ENCODE assay signal across 8 mouse cellular contexts in the genomic region with DNA sequence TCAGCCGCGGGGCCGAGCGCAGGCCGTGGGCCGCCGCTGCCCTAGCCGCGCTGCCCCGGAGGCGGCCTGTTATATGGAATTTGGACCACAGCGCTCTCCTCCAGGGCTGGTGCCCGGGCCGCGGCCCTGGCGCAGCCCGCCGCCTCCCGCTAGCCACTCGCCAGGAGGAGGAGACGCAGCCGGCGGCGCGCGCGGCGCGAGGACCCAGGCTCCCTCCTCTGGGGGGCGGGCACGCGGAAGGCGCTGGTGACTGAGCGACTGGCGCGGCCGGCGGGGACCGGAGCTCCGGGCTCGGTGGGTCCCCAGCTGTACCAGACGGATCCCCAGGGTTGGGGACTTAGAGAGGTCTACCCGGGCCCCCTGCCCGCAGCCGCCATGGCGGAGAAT. TPM values are rescaled to one million over a fixed set of nuclear protein-coding genes. Genes with fewer than 3 reads are reported as not detected.
DNase-seq lines count a peak whose midpoint lies in the region; ATAC-seq and TF ChIP-seq lines count a peak whose summit lies in the region.

No protein-coding gene starts in this region.

- under 1% methylated on average over 46 of the region's 46 CpGs for WGBS in kidney, adult 2 months
- 0% methylated on average over 43 of the region's 46 CpGs for WGBS in liver, embryonic 12.5 days (ENCODE audit: insufficient replicate concordance)
- WGBS in olfactory bulb, adult 2 months: under 1% methylated on average over 41 of the region's 46 CpGs

- H3K36me3 ChIP-seq in kidney, adult 2 months (ENCODE audit: control insufficient read depth, insufficient read depth, low read length): no peaks in the 10 kb centered on the region; the same call in 1 of the 2 replicates
- H3K36me3 ChIP-seq in liver, embryonic 12.5 days: peaks cover 20% of the 10 kb centered on the region

- peak overlapping the region; percentile 95 for H3K27ac ChIP-seq in kidney, adult 2 months (ENCODE audit: insufficient read depth, low read depth, low read length)
- H3K27ac ChIP-seq in liver, embryonic 12.5 days: peak overlapping the region; percentile 99
- peak overlapping the region; percentile 98 for H3K27ac ChIP-seq in olfactory bulb, adult 2 months (ENCODE audit: insufficient read depth, low read depth, low read length)

- TF ChIP-seq CTCF in kidney, adult 2 months (conservative IDR thresholded peaks at IDR 0.05; ENCODE audit: insufficient read depth, insufficient read length, low read depth, low read length): no peak
- no peak for TF ChIP-seq CTCF in olfactory bulb, adult 2 months (IDR thresholded peaks at IDR 0.05; ENCODE audit: insufficient read depth, low read depth, low read length)

- no peak for ATAC-seq in monocyte, adult 5-6 weeks (replicated peaks; ENCODE audit: insufficient number of reproducible peaks, low FRiP score, low TSS enrichment, poor library complexity, severe bottlenecking)
- ATAC-seq in liver, embryonic 12.5 days: no peak

- peak; percentile 31 to 52 for DNase-seq in monocyte, adult 2 months (ENCODE audit: low read depth in 1 of 2, low spot score in 2 of 2)
- DNase-seq in cerebellum, postnatal 14 days: peak; percentile 71 to 76
- DNase-seq in heart, adult 18-20 months: peak; percentile 86 to 89
- DNase-seq in kidney, adult 2 months: peak; percentile 85
- DNase-seq in thymus, postnatal 0 days (ENCODE audit: low spot score): peak; percentile 78

- H3K9me3 ChIP-seq in liver, embryonic 12.5 days (replicated peaks): no peaks in the 10 kb centered on the region

- peak overlapping the region; percentile 79 for H3K4me3 ChIP-seq in kidney, adult 2 months (ENCODE audit: insufficient read depth, low read depth, low read length)
- H3K4me3 ChIP-seq in liver, embryonic 12.5 days: peak overlapping the region; percentile 87
- peak overlapping the region; percentile 90 for H3K4me3 ChIP-seq in olfactory bulb, adult 2 months (ENCODE audit: insufficient read depth, low read depth, low read length)

- H3K4me2 ChIP-seq in liver, embryonic 12.5 days: peak overlapping the region; percentile 99

- peaks cover 28% of the 10 kb centered on the region for H3K4me1 ChIP-seq in kidney, adult 2 months (ENCODE audit: control insufficient read depth, insufficient read depth, low read length)
- H3K4me1 ChIP-seq in liver, embryonic 12.5 days: peaks cover 57% of the 10 kb centered on the region
- peaks cover 23% of the 10 kb centered on the region for H3K4me1 ChIP-seq in olfactory bulb, adult 2 months (ENCODE audit: control insufficient read depth, insufficient read depth, low read length)

- H3K9ac ChIP-seq in liver, embryonic 12.5 days: peak overlapping the region; percentile 96

- no peak for TF ChIP-seq POLR2A in kidney, adult 2 months (IDR thresholded peaks at IDR 0.05; ENCODE audit: low read depth, low read length)
- TF ChIP-seq POLR2A in olfactory bulb, adult 2 months (IDR thresholded peaks at IDR 0.05; ENCODE audit: insufficient read depth, low read depth, low read length): 0 out of 2 replicates have a peak, but pooled peaks have one; percentile 26

- H3K27me3 ChIP-seq in kidney, adult 2 months (replicated peaks; ENCODE audit: control insufficient read depth, insufficient read depth, low read length): no peaks in the 10 kb centered on the region
- H3K27me3 ChIP-seq in liver, embryonic 12.5 days (replicated peaks): no peaks in the 10 kb centered on the region

RNA-seq across cellular contexts. Expression of a gene that starts 0.6 kb away (rescaled TPM):
- total RNA-seq in monocyte, adult 5-6 weeks (2017): 35.4 to 50.0 TPM (median 39.9 TPM) in 3 replicates
- total RNA-seq in heart, adult 18-20 months (2021): 10 to 100 TPM; 33.9 to 38.8 TPM
- 41.3 and 43.6 TPM in 2 replicates for polyA plus RNA-seq in kidney, adult 2 months (2012; rRNA removed)
- 19.0 and 19.5 TPM in 2 replicates for polyA plus RNA-seq in liver, embryonic 12.5 days (2016; fragmentation: Nextera tagmentation; extraction: Ambion mirVana)
- not detected in 2 replicates for polyA plus RNA-seq in olfactory bulb, adult 2 months (2012; ENCODE audit: insufficient read depth, insufficient read length, low replicate concordance, missing spikeins)
- 20.4 and 23.6 TPM in 2 replicates for polyA plus RNA-seq in thymus, postnatal 0 days (2015; fragmentation: Nextera tagmentation; extraction: Ambion mirVana)
